Mouse (Mus musculus) limb, embryonic 10.5 days (tissue): ENCODE measurements at regions not wholly inside any gene's neighbourhood (a gene's known extent, or its start where the extent isn't known, plus 50 kb on each side); places are given as distances from the start of the nearest gene placed in this dataset.

Experiments
- DNase-seq: peaks from one replicate; pipeline ENCODE4 v3.0.0-alpha.2; 2017; ENCODE audit warnings: low spot score
- H3K27ac ChIP-seq: fragments of 300-500 bp; sonication (generic); 2 replicates; pipeline ENCODE4 v1.5.1; 2016; ENCODE audit warnings: mild to moderate bottlenecking
- H3K27me3 ChIP-seq: fragments of 300-500 bp; sonication (generic); 2 replicates; pipeline ENCODE4 v1.6.1; 2016; ENCODE audit warnings: low read depth, mild to moderate bottlenecking; ENCODE audit not compliant: poor library complexity, severe bottlenecking
- H3K36me3 ChIP-seq: fragments of 300-500 bp; sonication (generic); 2 replicates; pipeline ENCODE4 v1.6.1; 2016; ENCODE audit warnings: mild to moderate bottlenecking, moderate library complexity
- H3K4me1 ChIP-seq: fragments of 300-500 bp; sonication (generic); 2 replicates; pipeline ENCODE4 v1.6.1; 2016
- H3K4me3 ChIP-seq: fragments of 300-500 bp; sonication (generic); 2 replicates; pipeline ENCODE4 v1.5.1; 2016; ENCODE audit warnings: mild to moderate bottlenecking, moderate library complexity
- H3K9me3 ChIP-seq: fragments of 300-500 bp; sonication (generic); replicated peaks from 2 replicates; pipeline ENCODE4 v1.6.1; 2016; ENCODE audit warnings: mild to moderate bottlenecking
- WGBS: fragments of 180-500 bp; shearing (Covaris S2); methylation state at CpG from one replicate; pipeline ENCODE4 v1.1.7; 2016; 5-methylcytosine and 5-hydroxymethylcytosine counted together

DNA sequence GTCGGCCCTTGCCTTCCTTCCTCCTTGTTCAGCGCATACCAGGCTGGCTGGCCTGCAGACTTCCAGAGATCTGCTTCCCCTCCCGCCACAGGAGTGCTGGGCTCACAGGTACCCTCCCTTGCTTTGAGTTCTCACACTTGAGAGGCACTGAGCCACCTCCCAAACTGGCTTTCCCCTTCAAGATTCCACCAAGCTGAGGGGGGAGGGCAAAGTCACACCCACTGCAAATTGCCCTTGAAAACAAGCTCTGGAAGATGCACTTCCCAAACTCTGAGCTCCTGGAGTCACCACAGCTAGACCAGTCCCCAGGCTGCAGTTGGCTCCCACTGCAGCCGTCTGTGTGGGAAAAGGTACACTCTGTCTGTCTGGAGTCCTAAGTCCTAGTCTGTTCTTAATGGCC is 142.1 kb upstream of the Slc22a12 start:
- peaks cover 38% of the 10 kb centered on the region for H3K27me3 ChIP-seq
- WGBS, result 16% methylated on average over 4 of the region's 4 CpGs
- no peaks in the 10 kb centered on the region for H3K36me3 ChIP-seq
- no peaks in the 10 kb centered on the region for H3K9me3 ChIP-seq
- DNase-seq, result no peak
- H3K27ac ChIP-seq, result no peak overlapping the region
- H3K4me1 ChIP-seq, result no peaks in the 10 kb centered on the region
- H3K4me3 ChIP-seq, result no peak overlapping the region

DNA sequence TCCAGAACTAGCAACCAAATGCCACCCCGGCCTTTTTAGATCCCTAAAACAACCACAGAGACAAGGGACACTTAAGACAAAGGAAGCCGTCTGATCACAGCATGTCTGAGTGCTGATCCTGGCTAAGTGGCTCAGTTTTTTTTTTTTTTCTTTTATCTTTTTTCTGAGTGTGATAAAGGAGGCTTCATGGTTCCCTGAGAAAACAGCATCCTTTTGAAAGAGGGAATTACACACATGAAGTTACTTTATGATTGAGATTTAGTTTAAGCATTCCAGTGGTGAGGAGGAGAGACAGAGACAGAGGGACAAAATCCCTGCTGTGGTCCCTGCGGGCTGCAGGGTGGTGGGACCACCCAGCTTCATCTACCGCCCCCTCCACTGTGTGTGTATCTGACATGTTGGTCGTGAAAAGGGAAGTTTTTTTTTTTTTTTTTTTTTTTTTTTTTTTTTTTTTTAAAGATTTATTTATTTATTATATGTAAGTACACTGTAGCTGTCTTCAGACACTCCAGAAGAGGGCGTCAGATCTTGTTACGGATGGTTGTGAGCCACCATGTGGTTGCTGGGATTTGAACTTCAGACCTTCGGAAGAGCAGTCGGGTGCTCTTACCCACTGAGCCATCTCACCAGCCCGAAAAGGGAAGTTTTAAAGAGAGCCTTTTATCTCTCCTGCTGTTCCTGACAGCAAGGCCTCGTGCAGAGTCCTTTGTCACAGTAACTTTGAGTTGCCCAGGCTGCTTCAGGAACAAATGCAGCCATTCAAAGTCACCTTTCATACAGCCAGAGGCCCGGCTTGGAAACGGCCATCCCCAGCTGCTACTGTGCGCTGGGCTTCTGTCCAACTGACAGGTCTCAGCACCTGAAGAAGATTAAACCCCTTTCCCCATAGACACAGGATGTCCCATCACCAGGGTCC is 136.8 kb upstream of the Slc22a12 start:
- WGBS, result 40% methylated on average over 14 of the region's 14 CpGs
- Histone ChIP-seq H3K4me3 (no peak overlapping the region), H3K9me3 (no peaks in the 10 kb centered on the region), H3K27me3 (peaks cover 14% of the 10 kb centered on the region), H3K4me1 (no peaks in the 10 kb centered on the region), H3K27ac (no peak overlapping the region), H3K36me3 (no peaks in the 10 kb centered on the region)
- DNase-seq, result no peak

DNA sequence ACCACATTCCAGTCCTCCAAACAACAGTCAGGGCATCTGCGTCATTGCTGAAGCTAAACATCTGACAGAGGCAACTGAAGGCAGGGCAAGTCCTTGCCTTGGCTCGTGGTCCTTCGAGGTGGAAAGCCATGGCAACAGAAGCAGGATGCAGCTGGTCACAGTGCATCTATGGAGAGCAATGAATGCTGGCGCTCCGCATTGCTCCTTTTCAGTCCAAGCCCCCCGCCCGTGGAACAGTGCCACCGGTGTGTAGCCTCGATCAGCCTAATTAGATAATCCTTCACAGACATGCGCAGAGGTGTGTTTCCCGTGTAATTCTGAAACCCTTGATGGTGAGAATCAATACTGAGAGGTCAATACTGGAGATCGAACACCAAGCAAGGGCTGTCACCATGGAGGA is 134.7 kb upstream of the Slc22a12 start:
- WGBS, result 82% methylated on average over 12 of the region's 12 CpGs
- H3K27me3 ChIP-seq, result peaks cover 6% of the 10 kb centered on the region; the same call in 1 of the 2 replicates
- no peak for DNase-seq
- no peak overlapping the region for H3K27ac ChIP-seq
- no peaks in the 10 kb centered on the region for H3K9me3 ChIP-seq
- H3K4me3 ChIP-seq, result no peak overlapping the region
- H3K4me1 ChIP-seq, result no peaks in the 10 kb centered on the region
- H3K36me3 ChIP-seq, result no peaks in the 10 kb centered on the region

DNA sequence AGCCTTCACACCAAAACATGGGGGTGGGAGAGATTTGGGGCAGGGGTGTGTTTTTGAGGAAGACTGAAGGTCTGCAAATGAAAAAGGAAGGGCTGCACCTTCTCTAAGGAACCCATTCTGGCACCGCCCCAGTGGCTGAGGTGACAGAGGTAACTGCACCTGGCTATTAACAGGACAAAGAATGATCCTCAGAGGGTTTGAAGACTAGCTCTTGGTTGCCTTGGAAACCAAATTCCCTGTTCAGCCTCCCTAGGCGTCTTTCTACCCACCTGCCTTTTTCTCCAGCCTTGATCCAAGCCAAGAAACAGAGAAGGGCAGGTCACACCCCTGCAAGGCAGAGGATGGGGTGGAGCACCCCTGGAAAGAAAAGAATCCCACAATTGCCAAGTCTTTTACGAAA is 132.8 kb upstream of the Slc22a12 start:
- 49% methylated on average over 3 of the region's 3 CpGs for WGBS

DNA sequence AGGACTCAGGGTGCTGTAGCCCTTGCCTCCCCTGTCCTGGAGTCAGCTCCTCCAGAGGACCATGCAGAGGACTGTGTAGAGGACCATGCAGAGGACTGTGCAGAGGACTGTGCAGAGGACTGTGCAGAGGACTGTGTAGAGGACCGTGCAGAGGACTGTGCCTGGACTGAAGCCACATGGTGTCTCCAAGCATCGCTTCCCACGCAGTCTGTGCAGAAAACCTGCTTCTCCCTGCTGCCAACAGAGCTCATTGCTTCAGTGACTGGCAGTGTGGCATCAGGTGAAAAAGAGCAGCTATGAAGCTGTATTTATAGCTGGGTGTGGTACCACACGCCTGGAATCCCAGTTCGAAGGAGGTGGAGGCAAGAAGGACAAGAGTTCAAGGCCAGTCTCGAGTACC is 128.9 kb upstream of the Slc22a12 start:
- Histone ChIP-seq H3K4me3 (no peak overlapping the region), H3K4me1 (0 out of 2 replicates have a peak, but pooled peaks cover 2% of the 10 kb centered on the region), H3K27me3 (peaks cover 4% of the 10 kb centered on the region; the same call in 1 of the 2 replicates), H3K27ac (no peak overlapping the region), H3K36me3 (no peaks in the 10 kb centered on the region), H3K9me3 (no peaks in the 10 kb centered on the region)
- no peak for DNase-seq
- WGBS, result 93% methylated on average over 6 of the region's 6 CpGs

More for the DNA sequence above, 132.8 kb upstream of the Slc22a12 start:
- Histone ChIP-seq H3K4me3 (no peak overlapping the region), H3K27me3 (peaks cover under 1% of the 10 kb centered on the region; the same call in 1 of the 2 replicates), H3K9me3 (no peaks in the 10 kb centered on the region), H3K27ac (no peak overlapping the region), H3K36me3 (no peaks in the 10 kb centered on the region), H3K4me1 (0 out of 2 replicates have a peak, but pooled peaks cover under 1% of the 10 kb centered on the region)
- no peak for DNase-seq

DNA sequence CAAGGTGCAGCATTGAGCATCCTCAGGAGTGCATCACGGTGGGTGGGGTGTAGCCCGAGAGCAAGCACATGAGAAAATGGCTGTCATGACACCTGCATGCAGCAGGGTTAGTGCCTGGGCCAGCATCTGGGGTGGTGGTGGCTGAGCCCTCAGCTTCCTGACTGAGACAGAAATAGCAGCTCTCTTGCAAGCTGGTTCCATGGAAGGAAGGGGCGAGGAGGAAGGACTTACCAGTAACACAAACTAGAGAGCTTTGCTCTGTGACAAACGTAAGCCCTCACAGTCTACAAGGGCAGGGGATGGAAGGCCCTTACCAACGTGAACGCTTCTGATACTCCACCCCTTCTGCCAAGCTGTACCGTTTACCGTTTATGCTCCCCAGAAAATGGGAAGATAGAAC is 127.0 kb upstream of the Slc22a12 start:
- H3K9me3 ChIP-seq, result no peaks in the 10 kb centered on the region
- no peak overlapping the region for H3K4me3 ChIP-seq
- H3K27ac ChIP-seq, result no peak overlapping the region
- H3K4me1 ChIP-seq, result 0 out of 2 replicates have a peak, but pooled peaks cover 2% of the 10 kb centered on the region
- DNase-seq, result no peak
- H3K36me3 ChIP-seq, result no peaks in the 10 kb centered on the region
- peaks cover 12% of the 10 kb centered on the region; the same call in 1 of the 2 replicates for H3K27me3 ChIP-seq
- 77% methylated on average over 8 of the region's 8 CpGs for WGBS

DNA sequence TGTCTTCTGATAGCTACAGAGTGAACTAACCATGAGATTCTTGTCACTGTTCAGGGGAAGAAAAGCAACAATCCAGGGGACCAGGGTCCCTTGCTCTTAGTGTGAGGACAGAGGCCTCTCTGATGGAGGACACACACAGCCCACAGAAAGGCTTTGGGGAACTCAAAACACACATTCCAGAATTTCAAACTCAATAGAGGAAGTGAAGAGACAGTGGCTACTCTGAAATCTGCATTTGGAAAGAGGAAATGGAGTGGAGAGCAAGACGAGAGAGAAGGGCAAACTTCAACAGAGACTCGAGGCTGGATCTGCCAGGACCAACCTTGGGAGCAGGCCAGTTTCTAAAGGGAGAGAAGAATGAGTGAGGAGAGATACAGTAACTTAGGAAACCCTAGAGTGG is 125.7 kb upstream of the Slc22a12 start:
- no peak overlapping the region for H3K27ac ChIP-seq
- H3K27me3 ChIP-seq, result peaks cover 23% of the 10 kb centered on the region; the same call in 1 of the 2 replicates

DNA sequence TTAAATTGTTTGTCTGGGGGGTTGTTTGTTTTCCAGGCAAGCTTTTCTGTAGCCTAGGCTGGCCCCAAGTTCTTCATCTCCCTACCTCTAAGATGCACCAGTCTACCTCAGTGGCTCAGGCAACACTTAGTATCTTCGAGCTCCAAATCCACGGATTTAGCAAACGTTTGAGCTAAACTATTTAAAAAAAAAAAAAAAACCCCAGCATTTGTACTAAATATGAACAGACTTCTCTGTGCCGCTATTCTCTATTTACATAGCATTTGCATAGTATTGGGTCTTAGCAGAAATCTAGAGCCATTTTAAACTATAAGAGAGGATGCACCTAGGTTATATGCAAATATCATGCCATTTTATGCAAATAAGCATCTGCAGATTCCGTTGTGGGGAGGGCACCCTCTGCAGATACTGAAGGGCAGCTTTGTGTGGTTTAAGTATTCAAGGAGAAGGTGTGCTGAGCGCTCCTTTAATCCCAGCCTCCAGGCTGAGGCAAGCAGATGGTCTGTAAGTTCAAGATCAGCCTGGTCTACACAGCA is 123.4 kb upstream of the Slc22a12 start:
- no peak for DNase-seq
- H3K4me1 ChIP-seq, result peaks cover 14% of the 10 kb centered on the region
- H3K36me3 ChIP-seq, result no peaks in the 10 kb centered on the region
- 79% methylated on average over 6 of the region's 6 CpGs for WGBS
- no peak overlapping the region for H3K27ac ChIP-seq
- H3K9me3 ChIP-seq, result no peaks in the 10 kb centered on the region
- H3K27me3 ChIP-seq, result peaks cover 36% of the 10 kb centered on the region; the same call in 1 of the 2 replicates
- no peak overlapping the region for H3K4me3 ChIP-seq

More for the DNA sequence above, 125.7 kb upstream of the Slc22a12 start:
- H3K4me3 ChIP-seq, result no peak overlapping the region
- WGBS, result 72% methylated on average over 2 of the region's 2 CpGs
- H3K9me3 ChIP-seq, result no peaks in the 10 kb centered on the region
- peaks cover 3% of the 10 kb centered on the region; the same call in 1 of the 2 replicates for H3K4me1 ChIP-seq
- no peaks in the 10 kb centered on the region for H3K36me3 ChIP-seq
- no peak for DNase-seq

DNA sequence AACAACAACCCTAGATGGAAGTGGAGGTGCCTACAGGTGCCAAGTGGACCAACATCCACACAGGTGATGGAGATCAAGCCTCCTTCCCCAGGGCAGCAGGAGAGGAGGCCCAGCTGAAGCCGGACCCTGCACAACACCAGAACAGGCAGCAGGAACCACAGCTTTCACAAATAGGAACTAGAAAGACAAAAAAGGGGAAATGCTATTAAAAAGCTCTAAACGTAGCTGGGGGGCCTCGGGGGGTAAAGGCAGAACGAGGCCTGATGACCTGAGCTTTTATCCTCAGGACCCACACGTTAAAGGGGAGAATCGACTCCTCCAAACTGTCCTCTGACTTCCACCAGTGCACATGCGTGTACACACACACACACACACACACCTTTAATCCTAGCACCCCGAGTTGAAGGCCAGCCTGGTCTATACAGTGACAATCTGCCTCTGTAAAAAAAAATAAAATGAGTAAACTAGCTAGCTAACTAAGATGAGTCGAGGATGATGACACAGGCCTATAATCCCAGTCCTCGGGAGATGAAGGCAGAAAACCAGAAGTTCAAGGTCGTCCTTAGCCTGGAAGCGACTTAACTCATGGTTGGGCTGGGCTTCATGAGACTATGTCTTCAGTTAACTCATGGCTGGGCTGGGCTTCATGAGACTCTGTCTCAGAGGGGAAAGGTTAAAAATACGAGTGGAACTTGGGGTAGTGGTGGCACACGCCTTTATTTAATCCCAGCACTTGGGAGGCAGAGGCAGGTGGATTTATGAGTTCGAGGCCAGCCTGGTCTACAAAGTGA is 122.6 kb upstream of the Slc22a12 start:
- no peak for DNase-seq
- 80% methylated on average over 15 of the region's 15 CpGs for WGBS

DNA sequence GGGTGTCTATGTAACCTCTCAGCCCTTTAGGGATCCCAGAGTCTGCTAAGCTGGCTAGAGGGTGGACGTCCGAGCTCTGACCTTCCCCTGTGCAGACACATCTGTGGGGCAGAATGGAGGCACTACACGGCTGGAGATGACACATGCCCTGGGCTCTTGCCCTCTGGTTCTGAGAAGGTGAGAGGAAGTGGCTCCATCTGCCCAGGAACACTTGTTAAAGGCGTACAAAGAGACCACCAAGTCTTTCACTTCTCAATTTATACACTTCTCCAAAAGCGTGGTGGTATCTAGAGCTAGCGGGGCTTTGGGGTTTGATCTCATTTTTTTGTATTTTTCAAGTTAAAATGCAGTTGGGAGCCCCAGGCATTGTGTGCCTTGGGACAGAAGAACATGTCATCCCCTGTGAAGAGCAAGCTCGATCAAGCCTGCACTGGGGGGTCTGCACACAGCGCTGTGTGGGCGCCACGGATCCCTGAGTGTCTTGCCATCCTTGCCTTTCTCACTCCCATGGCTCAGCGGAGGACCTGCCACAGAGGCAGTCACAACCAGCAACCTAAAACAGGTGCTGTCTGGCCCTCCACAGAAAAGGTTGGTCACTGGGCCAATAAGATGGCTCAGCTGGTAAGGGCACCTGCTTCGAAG is 121.6 kb upstream of the Slc22a12 start:
- no peak for DNase-seq
- Histone ChIP-seq H3K4me3 (no peak overlapping the region), H3K9me3 (no peaks in the 10 kb centered on the region), H3K4me1 (peaks cover 15% of the 10 kb centered on the region), H3K27ac (no peak overlapping the region), H3K27me3 (peaks cover 36% of the 10 kb centered on the region; the same call in 1 of the 2 replicates), H3K36me3 (no peaks in the 10 kb centered on the region)
- 87% methylated on average over 12 of the region's 12 CpGs for WGBS

More for the DNA sequence above, 122.6 kb upstream of the Slc22a12 start:
- H3K27ac ChIP-seq, result no peak overlapping the region
- H3K36me3 ChIP-seq, result no peaks in the 10 kb centered on the region
- H3K9me3 ChIP-seq, result no peaks in the 10 kb centered on the region
- peaks cover 38% of the 10 kb centered on the region; the same call in 1 of the 2 replicates for H3K27me3 ChIP-seq
- peaks cover 16% of the 10 kb centered on the region for H3K4me1 ChIP-seq
- no peak overlapping the region for H3K4me3 ChIP-seq

DNA sequence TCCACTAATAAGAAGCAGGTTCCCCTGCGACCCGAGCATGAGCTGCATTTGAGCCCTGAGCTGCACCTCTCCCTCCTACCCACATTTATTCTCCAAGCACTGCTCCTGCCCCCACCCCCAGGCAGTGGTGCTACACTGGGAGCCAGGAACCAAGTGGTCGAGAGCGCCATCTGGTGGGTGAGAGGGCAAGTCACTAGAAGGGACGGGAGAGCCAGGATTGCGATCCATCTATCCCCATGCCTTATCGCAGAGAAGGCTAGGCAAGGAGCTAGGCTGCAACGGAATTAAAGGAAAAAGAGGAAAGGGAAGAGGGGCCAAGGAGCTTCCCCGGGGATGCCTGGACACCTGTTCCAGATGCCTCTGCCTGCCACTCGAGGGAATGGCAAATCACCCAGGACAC is 120.6 kb upstream of the Slc22a12 start:
- no peak overlapping the region for H3K4me3 ChIP-seq
- peaks cover 36% of the 10 kb centered on the region; the same call in 1 of the 2 replicates for H3K27me3 ChIP-seq
- peaks cover 15% of the 10 kb centered on the region for H3K4me1 ChIP-seq
- no peak overlapping the region for H3K27ac ChIP-seq
- no peaks in the 10 kb centered on the region for H3K9me3 ChIP-seq
- no peaks in the 10 kb centered on the region for H3K36me3 ChIP-seq
- DNase-seq, result peak; percentile 88
- WGBS, result 3% methylated on average over 10 of the region's 10 CpGs

DNA sequence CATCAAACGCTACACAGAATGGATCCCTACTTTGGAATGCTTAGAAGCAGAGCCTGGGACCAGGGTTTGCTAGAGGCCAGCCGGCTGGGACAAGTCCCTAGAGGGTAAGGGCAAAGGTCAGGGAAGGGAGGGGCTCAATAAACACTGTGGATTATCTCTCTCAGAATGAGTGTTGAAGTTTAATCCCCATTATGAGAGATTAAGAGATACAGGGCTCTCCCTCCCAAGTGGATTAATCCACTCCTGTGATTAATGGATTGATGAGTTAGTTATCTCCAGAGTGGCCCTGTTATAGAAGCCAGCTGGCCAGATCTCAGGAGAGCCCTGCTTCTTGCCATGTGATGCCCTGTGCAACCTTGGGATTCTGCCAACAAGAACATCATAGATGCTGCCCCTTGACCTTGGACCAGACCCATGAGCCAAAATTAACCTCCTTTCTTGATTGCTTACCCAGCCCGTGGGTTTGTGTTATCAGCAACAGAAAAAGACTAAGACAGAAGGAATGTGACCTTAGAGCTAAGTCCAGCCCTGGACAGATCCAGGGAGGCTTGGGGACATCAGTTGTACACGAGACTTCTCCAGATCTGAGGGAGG is 119.6 kb upstream of the Slc22a12 start:
- DNase-seq, result no peak
- WGBS, result 24% methylated on average over 4 of the region's 4 CpGs
- H3K27me3 ChIP-seq, result peaks cover 36% of the 10 kb centered on the region; the same call in 1 of the 2 replicates
- peaks cover 15% of the 10 kb centered on the region for H3K4me1 ChIP-seq
- no peak overlapping the region for H3K4me3 ChIP-seq
- H3K27ac ChIP-seq, result no peak overlapping the region
- no peaks in the 10 kb centered on the region for H3K36me3 ChIP-seq
- no peaks in the 10 kb centered on the region for H3K9me3 ChIP-seq
